Mouse (Mus musculus) hindbrain, embryonic 16.5 days (tissue): Measurements from ENCODE around the gene Cpne2. TPM values are rescaled to one million over a fixed set of nuclear protein-coding genes. Genes with fewer than 3 reads are reported as not detected.

Experiments used
- ATAC-seq: fragments of 200-750 bp; cut with Nextera tagmentation; 2 replicates; pipeline ENCODE4 v1.8.0; 2017; ENCODE audit warnings: moderate TSS enrichment, moderate library complexity
- H3K27ac ChIP-seq: fragments of 300-500 bp; sonication (generic); 2 replicates; pipeline ENCODE4 v1.5.1; 2014; ENCODE audit warnings: low read depth, mild to moderate bottlenecking, control low read depth, low read length, moderate library complexity
- H3K27me3 ChIP-seq: fragments of 300-500 bp; sonication (generic); replicated peaks from 2 replicates; pipeline ENCODE4 v1.6.1; 2014; ENCODE audit warnings: low read length; ENCODE audit not compliant: control insufficient read depth, insufficient read depth
- H3K36me3 ChIP-seq: fragments of 300-500 bp; sonication (generic); 2 replicates; pipeline ENCODE4 v1.6.1; 2014; ENCODE audit warnings: mild to moderate bottlenecking, low read length, moderate library complexity, mixed read lengths; ENCODE audit not compliant: control insufficient read depth, insufficient read depth
- H3K4me1 ChIP-seq: fragments of 300-500 bp; sonication (generic); 2 replicates; pipeline ENCODE4 v1.6.1; 2014; ENCODE audit warnings: low read depth, low read length; ENCODE audit not compliant: control insufficient read depth, insufficient read depth
- H3K4me2 ChIP-seq: fragments of 300-500 bp; sonication (generic); 2 replicates; pipeline ENCODE4 v1.6.1; 2014; ENCODE audit warnings: mild to moderate bottlenecking, low read length, control low read depth, moderate library complexity
- H3K4me3 ChIP-seq: fragments of 300-500 bp; sonication (generic); 2 replicates; pipeline ENCODE4 v1.5.1; 2014; ENCODE audit warnings: mild to moderate bottlenecking, low read length, control low read depth, moderate library complexity
- H3K9ac ChIP-seq: fragments of 300-500 bp; sonication (generic); 2 replicates; pipeline ENCODE4 v1.6.1; 2014; ENCODE audit warnings: low read depth, mild to moderate bottlenecking, control low read depth, low read length, moderate library complexity
- H3K9me3 ChIP-seq: fragments of 300-500 bp; sonication (generic); 2 replicates; pipeline ENCODE4 v1.6.1; 2014; ENCODE audit warnings: mild to moderate bottlenecking, low read length, moderate library complexity; ENCODE audit not compliant: control insufficient read depth
- WGBS: fragments of 180-500 bp; shearing (Covaris S2); extraction: QIAGEN DNeasy Blood & Tissue Kit; methylation state at CpG from one replicate; pipeline ENCODE4 v1.1.7; 2014; 5-methylcytosine and 5-hydroxymethylcytosine counted together
- polyA plus RNA-seq: library from polyadenylated mRNA; unstranded; fragments of >200 nt; fragmentation: Nextera tagmentation; extraction: Ambion mirVana; gene quantifications from 2 replicates; pipeline ENCODE4 v1.2.1, GENCODE M21; 2015

The Cpne2 gene
- polyA plus RNA-seq: 22.7 and 23.5 TPM in 2 replicates

GRCm38 (mm10) chr8:94532873-94533671 lies at the start of gene Cpne2:
Gene Cpne2, plus strand, starts transcription at chr8:94532990.
- ATAC-seq: peak; percentile 86
- WGBS: under 1% methylated on average over 75 of the region's 81 CpGs
- peaks cover 16% of the 10 kb centered on the region for H3K27me3 ChIP-seq
- H3K9ac ChIP-seq: peak within 1 kb of the TSS; percentile 88
- peaks cover 36% of the 10 kb centered on the region for H3K4me1 ChIP-seq
- H3K9me3 ChIP-seq: no peaks in the 10 kb centered on the region
- H3K27ac ChIP-seq: peak within 1 kb of the TSS; percentile 52
- no peaks in the 10 kb centered on the region for H3K36me3 ChIP-seq
- H3K4me2 ChIP-seq: peak within 1 kb of the TSS; percentile 98
- H3K4me3 ChIP-seq: peak within 1 kb of the TSS; percentile 71

- ATAC-seq: no peak
- H3K4me2 ChIP-seq: no peak overlapping the region
- H3K9ac ChIP-seq: no peak overlapping the region
- no peak overlapping the region for H3K27ac ChIP-seq
- no peaks in the 10 kb centered on the region for H3K4me1 ChIP-seq
- H3K36me3 ChIP-seq: no peaks in the 10 kb centered on the region
- H3K4me3 ChIP-seq: no peak overlapping the region
- H3K9me3 ChIP-seq: no peaks in the 10 kb centered on the region
- 87% methylated on average over 3 of the region's 3 CpGs for WGBS
- no peaks in the 10 kb centered on the region for H3K27me3 ChIP-seq
Observed at GRCm38 (mm10) chr8:94485288-94485687, 47.5 kb upstream of the Cpne2 start.

DNA sequence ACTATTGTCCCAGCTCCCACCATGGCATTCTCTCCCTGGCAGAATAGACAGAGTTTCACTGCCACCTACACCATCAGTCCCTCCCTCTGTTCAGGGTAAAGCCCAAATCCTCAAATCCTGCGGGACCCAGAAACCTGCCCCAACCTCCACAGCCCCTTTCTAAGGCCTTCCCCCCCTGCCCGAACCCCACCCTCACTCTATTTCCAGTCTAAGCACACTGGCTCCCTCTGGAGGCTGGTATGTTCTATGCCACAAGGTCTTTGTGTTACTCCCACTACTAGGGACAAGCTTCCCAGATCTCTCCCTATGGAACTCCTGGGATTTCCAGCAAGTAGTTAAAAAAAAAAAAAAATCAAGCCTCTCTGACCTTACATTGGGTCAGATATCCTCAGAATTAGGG lies 46.9 kb upstream of the Cpne2 start:
- H3K9me3 ChIP-seq: no peaks in the 10 kb centered on the region
- H3K4me1 ChIP-seq: no peaks in the 10 kb centered on the region
- H3K27me3 ChIP-seq: no peaks in the 10 kb centered on the region
- H3K9ac ChIP-seq: no peak overlapping the region
- H3K27ac ChIP-seq: no peak overlapping the region
- H3K36me3 ChIP-seq: no peaks in the 10 kb centered on the region
- no peak overlapping the region for H3K4me3 ChIP-seq
- no peak for ATAC-seq
- H3K4me2 ChIP-seq: no peak overlapping the region
- WGBS: 37% methylated on average over 2 of the region's 2 CpGs

- Histone ChIP-seq H3K36me3 (no peaks in the 10 kb centered on the region), H3K4me3 (no peak overlapping the region), H3K27ac (no peak overlapping the region), H3K27me3 (no peaks in the 10 kb centered on the region), H3K4me2 (no peak overlapping the region), H3K9me3 (no peaks in the 10 kb centered on the region), H3K4me1 (peaks cover 6% of the 10 kb centered on the region), H3K9ac (no peak overlapping the region)
- ATAC-seq: no peak
- 60% methylated on average over 2 of the region's 2 CpGs for WGBS
Observed at GRCm38 (mm10) chr8:94488016-94488415, 44.8 kb upstream of the Cpne2 start.

GRCm38 (mm10) chr8:94489809-94490483 lies 42.8 kb upstream of the Cpne2 start:
- Histone ChIP-seq H3K27ac (no peak overlapping the region), H3K9me3 (no peaks in the 10 kb centered on the region), H3K9ac (no peak overlapping the region), H3K36me3 (no peaks in the 10 kb centered on the region), H3K27me3 (no peaks in the 10 kb centered on the region), H3K4me2 (no peak overlapping the region), H3K4me1 (peaks cover 6% of the 10 kb centered on the region), H3K4me3 (no peak overlapping the region)
- whole genome bisulfite sequencing: 79% methylated on average over 4 of the region's 4 CpGs
- no peak for ATAC-seq

DNA sequence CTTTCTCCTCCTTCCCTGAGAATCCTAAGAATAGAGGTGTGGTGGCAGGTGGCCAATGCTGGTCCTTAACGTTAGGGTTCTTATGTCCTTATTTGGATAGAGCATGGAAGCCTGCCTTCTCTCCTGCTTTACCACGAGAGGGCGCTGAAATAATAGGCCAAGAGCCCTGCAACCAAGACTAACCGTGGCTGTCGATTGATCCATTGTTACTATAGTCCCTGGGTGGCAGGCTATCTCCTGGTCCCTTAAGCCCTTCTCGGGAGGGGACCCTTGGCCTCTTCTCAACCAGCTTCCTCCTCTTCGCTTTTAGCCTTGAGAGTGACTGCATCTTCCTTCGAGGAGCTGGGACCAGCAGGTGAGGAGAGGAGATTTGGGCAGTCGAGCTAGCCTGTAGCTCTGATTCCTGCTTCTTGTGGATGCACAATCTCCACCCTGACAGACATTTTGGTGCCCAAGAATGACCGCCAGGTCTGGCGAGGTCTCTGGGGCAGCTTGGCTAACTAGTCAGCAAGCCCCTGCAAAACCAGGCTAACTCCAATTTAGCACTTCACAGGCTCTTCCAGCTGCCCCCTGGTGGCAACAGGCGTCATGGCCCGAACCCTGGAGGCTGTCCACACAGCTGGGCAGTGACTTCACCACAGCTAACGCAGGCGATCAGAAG lies 40.6 kb upstream of the Cpne2 start:
- Histone ChIP-seq H3K4me1 (peaks cover 6% of the 10 kb centered on the region), H3K27me3 (no peaks in the 10 kb centered on the region), H3K9me3 (no peaks in the 10 kb centered on the region), H3K27ac (no peak overlapping the region), H3K4me3 (peak overlapping the region; percentile 33), H3K4me2 (peak overlapping the region; percentile 69), H3K9ac (peak overlapping the region; percentile 60), H3K36me3 (no peaks in the 10 kb centered on the region)
- ATAC-seq: peak; percentile 92
- WGBS: 4% methylated on average over 15 of the region's 15 CpGs

DNA sequence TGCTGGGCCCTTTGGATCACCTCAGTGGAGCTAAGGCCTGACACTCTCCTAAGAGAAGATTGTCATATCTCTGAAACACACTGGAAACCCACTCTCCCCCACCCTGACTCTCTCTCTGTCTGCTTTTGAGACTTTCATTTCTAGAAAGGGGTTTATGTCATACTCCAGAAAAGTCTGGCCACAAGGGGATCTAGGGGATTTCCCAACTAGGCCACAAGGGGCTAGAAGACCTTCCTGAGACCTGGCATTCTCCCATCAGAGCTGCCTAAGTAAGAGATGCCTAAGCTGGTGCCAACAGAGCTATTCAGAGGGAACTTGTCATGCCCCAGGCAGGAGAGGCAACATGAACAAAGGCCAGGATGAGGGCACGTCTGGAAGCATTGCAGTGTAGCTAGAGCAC lies 39.5 kb upstream of the Cpne2 start:
- Histone ChIP-seq H3K9ac (no peak overlapping the region), H3K9me3 (no peaks in the 10 kb centered on the region), H3K4me2 (no peak overlapping the region), H3K27me3 (no peaks in the 10 kb centered on the region), H3K4me3 (no peak overlapping the region), H3K27ac (no peak overlapping the region), H3K4me1 (peaks cover 6% of the 10 kb centered on the region), H3K36me3 (no peaks in the 10 kb centered on the region)
- 33% methylated on average over 1 of the region's 1 CpGs for WGBS
- ATAC-seq: no peak

DNA sequence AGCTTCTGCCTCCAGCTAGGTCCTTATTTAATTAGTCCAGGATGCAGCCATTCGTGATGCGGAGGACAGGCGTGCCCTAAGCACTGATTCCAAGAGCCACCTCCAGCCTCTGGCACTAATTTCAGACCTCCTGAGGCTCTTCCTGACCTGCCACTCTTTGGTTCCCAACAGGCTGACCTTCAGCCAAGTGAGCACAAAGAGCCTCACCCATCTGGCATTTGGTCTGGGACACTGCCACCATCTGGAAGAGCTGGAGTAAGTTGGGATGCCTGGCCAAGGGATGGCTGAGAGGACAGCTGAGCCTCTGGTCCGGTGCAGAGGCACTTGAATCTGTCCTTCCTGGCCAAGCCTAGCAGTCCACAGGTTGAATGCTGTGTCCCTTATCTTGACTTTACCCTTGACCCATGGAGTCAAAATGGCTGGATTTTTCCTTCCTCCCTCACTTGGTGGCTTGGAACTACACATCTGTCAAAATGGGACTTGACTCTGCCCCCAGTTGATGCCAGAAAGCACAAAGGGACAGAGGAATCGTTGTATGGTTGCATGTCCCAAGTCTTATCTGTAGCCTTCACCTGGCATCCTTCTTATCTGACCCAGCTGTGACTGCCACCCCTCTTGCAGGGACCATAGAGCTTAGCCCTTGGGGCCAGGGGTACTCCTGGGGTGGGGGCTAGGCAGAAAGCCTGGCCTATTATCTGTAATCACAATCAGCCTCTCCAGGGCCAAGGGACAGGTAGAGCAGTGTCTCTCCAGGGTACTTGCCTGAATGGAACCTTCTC lies 17.2 kb upstream of the Cpne2 start:
- no peaks in the 10 kb centered on the region for H3K4me1 ChIP-seq
- H3K9ac ChIP-seq: no peak overlapping the region
- WGBS: 63% methylated on average over 5 of the region's 5 CpGs

More for the DNA sequence above, 17.2 kb upstream of the Cpne2 start:
- H3K36me3 ChIP-seq: no peaks in the 10 kb centered on the region
- H3K27me3 ChIP-seq: no peaks in the 10 kb centered on the region
- no peak overlapping the region for H3K27ac ChIP-seq
- ATAC-seq: peak; percentile 58; the same call in 1 of the 2 replicates
- no peaks in the 10 kb centered on the region for H3K9me3 ChIP-seq
- no peak overlapping the region for H3K4me3 ChIP-seq
- no peak overlapping the region for H3K4me2 ChIP-seq
